Mouse (Mus musculus) C2C12 (cell line): ENCODE measurements around the gene Adam30.

ENCODE experiments used
- CTCF ChIP-seq: IDR thresholded peaks from one replicate; pipeline ENCODE4 v1.5.1; 2011; ENCODE audit not compliant: control insufficient read depth, insufficient read depth, insufficient read length
- MAX ChIP-seq: IDR thresholded peaks from one replicate; pipeline ENCODE4 v1.6.1; 2011; ENCODE audit warnings: mild to moderate bottlenecking, control low read depth

- TF ChIP-seq CTCF (no peak), MAX (no peak)
Observed at GRCm38 (mm10) chr3:98160330-98160729, at the start of gene Adam30.
